Mouse (Mus musculus) stomach, postnatal 0 days (tissue): ENCODE measurements at regions not wholly inside any gene's neighbourhood (a gene's known extent, or its start where the extent isn't known, plus 50 kb on each side); places are given as distances from the start of the nearest gene placed in this dataset.

Source experiments
- CTCF ChIP-seq: IDR thresholded peaks from 2 replicates; pipeline ENCODE4 v1.5.1; 2016; ENCODE audit warnings: antibody characterized with exemption, low read depth, mild to moderate bottlenecking, moderate library complexity
- EP300 ChIP-seq: optimal IDR thresholded peaks from 2 replicates; pipeline ENCODE3; 2016; ENCODE audit warnings: antibody characterized with exemption

DNA sequence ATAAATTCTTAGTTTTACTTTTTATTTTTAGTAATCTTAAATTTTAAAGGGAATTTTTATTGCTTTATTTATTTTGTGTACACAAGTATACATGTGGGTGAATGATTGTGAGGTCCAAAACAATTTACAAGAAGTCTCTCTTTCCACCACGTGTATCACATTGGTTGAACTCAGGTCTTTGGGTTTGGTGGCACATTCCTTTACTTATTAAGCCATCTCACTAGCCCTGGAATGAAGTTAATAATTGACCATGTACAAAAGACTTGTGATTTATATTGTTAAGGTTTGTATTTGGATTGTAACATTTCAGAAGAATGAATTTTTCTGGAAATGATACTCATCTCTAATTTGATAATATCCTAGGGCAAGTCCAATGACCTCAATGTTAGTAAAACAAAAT lies 56.2 kb downstream of the Gm10358 start:
- TF ChIP-seq CTCF, result no peak
- no peak for TF ChIP-seq EP300
